Mouse (Mus musculus) bone marrow macrophage, adult 2 months (primary cell): Measurements from ENCODE around the gene Mturn. TPM values are rescaled to one million over a fixed set of nuclear protein-coding genes. Genes with fewer than 3 reads are reported as not detected.

ENCODE experiments used
- H3K27ac ChIP-seq: 2 replicates; pipeline ENCODE4 v1.5.1; 2012; ENCODE audit warnings: low read depth, low read length; ENCODE audit not compliant: insufficient read depth
- H3K4me1 ChIP-seq: 2 replicates; pipeline ENCODE4 v1.6.1; 2012; ENCODE audit warnings: low read length; ENCODE audit not compliant: control insufficient read depth, insufficient read depth
- H3K4me3 ChIP-seq: 2 replicates; pipeline ENCODE4 v1.5.1; 2012; ENCODE audit warnings: mild to moderate bottlenecking, low read length, moderate library complexity; ENCODE audit not compliant: insufficient read depth
- CTCF ChIP-seq: IDR thresholded peaks from 2 replicates; pipeline ENCODE4 v1.5.1; 2012; ENCODE audit warnings: low read depth, mild to moderate bottlenecking, low read length, moderate library complexity
- POLR2A ChIP-seq: IDR thresholded peaks from 2 replicates; pipeline ENCODE4 v1.6.1; 2012; ENCODE audit warnings: mild to moderate bottlenecking, low read depth, low read length, borderline replicate concordance
- polyA plus RNA-seq: library from polyadenylated mRNA; stranded (reverse); fragments of >200 nt; gene quantifications from 2 replicates; pipeline ENCODE4 v1.2.4, GENCODE M21; 2012; ENCODE audit not compliant: missing spikeins, insufficient read depth, insufficient read length

Mturn gene
- polyA plus RNA-seq, 1 experiment = 10.2 TPM

DNA sequence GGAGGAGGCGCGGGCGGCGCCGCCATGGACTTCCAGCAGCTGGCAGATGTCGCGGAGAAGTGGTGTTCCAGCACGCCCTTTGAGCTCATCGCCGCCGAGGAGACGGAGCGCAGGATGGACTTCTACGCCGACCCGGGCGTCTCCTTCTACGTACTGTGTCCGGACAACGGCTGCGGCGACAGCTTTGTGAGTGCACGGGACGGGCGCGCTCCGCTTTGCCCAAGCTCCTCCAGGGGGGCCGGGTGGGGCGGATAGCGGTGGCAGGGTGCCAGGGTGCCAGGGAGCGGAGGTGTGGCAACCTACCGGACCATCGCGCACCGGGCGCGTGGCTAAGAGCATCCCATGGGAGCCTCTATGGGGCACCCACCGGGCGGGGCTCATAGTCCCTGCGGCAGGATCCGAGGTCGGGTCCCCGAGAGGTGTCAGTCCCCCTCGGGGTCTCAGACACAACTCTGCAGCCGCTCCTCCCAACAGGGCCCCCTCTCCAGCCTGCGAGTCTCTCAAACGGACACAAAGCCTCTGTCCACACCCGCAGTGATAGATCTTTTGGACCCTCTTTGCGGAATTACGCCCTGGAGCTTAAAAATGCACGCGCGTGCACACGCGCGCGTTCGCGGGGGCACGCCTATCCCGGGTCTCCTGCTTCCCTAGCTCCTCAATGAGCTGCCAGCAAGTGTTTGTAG is 463 bp downstream of the Mturn start:
- peak overlapping the region; percentile 84 for H3K4me3 ChIP-seq
- TF ChIP-seq CTCF = no peak
- TF ChIP-seq POLR2A = no peak
- H3K27ac ChIP-seq = no peak overlapping the region
- peaks cover 5% of the 10 kb centered on the region for H3K4me1 ChIP-seq

DNA sequence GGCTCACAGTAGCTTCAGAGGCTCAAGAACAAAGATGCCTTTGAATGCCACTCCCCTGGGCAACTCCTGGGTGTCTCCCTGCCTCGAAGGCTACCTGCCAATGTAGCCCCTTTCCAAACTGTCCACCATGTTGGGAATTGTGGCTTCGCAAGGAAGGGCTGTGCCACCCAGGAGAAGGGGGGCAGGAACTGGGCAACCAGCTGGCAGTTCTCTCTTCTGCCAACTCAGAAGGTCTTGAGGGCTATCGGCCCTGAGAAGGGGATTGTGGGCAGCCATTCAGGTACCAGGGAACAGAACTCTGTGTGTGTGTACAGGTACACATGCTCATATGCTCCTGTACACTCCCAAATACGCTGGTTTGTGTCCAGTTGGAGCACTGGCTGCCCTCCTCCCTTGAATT is 2.7 kb downstream of the Mturn start:
- H3K4me3 ChIP-seq = no peak overlapping the region
- no peak overlapping the region for H3K27ac ChIP-seq
- TF ChIP-seq POLR2A (no peak), CTCF (no peak)
- H3K4me1 ChIP-seq = peaks cover 5% of the 10 kb centered on the region

DNA sequence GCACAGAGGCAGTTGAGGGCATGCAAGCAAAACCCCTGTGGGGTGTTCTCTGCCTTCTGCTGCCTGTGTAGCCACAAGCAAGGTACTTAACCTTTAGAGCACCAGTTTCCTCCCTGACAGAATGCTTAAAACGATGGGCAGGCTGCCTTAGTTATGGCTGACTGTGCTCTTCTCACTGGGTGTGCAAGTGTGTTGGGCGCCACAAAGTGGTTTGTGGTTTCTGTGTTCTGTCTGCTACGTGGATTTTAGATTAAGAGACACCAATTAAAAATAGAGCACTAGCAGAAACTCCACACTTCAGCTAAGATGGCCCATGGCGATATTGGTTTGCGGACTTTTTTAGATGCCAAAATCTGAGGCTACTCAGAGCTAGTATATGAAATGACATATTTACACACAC is 3.7 kb downstream of the Mturn start:
- Histone ChIP-seq H3K4me3 (no peak overlapping the region), H3K27ac (no peak overlapping the region), H3K4me1 (peaks cover 5% of the 10 kb centered on the region)
- TF ChIP-seq CTCF (no peak), POLR2A (no peak)

DNA sequence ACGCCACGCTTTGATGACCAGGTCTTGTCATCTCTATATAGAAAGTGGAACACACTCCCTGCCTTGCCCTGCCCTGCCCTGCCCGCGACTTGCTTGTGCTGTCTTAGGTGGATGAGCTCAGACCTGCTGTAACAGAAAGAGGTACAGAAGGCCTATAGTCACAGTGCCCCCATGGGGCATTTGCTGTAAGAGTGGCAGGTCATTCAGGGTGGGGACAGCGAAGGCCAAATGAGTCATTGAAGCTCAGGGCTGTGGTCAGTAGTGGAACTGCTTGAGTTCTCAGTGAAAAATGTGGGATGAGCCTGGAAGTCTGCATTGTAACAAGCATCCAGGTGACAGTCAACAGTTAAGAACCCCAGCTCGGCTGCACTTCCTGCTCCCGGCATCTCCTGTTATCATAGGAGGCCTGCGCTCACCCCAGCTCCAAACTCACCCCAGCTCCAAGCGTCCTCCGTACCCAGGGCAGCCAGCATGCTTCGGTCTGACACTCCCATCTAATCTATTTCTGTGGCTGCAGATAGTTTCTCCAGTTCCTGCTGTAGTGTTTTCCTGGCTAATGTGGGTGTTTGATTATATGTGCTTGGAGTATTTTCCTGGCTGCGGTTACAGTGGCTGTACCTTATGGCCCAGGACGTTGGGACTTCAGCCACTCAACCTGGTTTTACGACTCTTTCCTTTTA is 4.4 kb downstream of the Mturn start:
- TF ChIP-seq CTCF = no peak
- Histone ChIP-seq H3K4me3 (no peak overlapping the region), H3K27ac (no peak overlapping the region), H3K4me1 (peaks cover under 1% of the 10 kb centered on the region)

DNA sequence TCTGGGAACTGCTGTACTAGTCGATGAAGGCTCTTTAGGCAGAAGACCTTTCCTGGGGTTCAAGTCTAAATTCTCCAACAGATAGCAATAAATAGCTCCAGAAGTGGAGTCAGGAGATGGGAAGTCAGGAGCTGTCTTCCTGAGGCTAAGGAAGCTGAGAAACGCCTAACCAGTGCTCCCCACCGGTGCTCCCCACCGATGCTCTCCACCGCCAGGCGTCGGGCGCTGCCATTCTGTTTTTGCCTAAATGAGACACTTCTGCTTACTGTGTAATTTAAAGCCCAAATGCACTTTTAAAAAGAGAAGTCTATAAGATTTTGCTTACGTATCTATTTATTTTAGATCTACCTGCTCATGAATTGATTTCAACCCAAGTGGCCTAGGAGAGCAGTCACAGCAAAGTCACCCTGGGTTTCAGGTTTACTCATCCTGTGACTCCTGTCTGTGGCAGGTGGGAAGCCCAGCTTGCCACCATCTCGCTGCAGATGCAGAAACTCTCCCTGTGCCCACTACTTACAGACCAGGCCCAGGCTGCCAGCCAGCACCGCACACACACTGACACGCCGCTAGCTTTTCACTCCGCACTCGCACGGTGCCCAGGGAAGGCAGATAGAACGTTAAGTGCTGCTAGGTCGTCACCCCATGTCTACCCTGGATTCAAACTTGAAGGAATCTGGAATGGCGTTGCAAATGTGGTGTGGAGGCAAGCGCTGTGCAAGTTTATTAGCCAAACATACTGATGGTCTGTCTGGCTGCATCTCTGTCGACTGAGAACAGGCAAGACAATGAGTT is 5.7 kb downstream of the Mturn start:
- Histone ChIP-seq H3K27ac (no peak overlapping the region), H3K4me1 (no peaks in the 10 kb centered on the region), H3K4me3 (no peak overlapping the region)
- TF ChIP-seq CTCF (no peak), POLR2A (no peak)

DNA sequence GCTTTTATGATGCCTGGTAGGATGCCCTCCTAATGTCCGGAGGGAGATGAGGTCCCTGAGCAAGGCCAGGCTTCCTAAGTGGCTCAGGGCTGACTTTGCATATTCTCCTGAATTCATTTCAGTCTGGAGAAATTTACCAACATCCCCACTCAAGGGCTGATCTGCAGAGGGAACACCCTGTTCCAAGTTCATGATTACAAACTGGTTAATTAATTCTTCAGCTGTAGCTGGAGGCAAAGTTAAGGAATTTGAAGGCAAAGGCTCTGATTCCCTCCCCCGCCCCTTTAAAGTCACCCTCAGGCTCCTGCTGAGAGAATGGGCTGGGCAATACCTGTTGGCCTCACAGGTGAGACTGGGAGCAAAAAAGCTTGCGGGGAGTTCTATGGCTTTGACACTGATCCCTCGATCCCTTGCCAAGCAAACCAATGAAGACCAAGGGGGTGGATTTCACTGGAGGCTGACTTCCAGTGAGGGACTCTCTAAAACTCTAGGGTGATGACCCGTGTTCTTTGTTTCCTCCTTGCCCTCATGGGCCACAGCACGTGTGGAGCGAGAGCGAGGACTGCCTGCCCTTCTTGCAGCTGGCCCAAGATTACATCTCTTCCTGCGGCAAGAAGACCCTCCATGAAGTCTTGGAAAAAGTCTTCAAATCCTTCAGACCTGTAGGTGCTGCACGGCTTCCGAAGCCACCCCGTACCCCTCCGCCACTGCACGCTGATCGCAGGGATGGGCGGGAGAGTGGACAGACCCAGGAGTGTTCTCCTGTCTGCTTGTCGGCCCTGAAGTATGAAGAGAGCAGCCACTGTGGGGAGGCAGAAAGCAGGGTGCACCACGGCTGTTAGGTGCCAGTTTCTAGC is 7.3 kb downstream of the Mturn start:
- TF ChIP-seq CTCF (no peak), POLR2A (no peak)
- no peak overlapping the region for H3K4me3 ChIP-seq
- no peaks in the 10 kb centered on the region for H3K4me1 ChIP-seq
- no peak overlapping the region for H3K27ac ChIP-seq

DNA sequence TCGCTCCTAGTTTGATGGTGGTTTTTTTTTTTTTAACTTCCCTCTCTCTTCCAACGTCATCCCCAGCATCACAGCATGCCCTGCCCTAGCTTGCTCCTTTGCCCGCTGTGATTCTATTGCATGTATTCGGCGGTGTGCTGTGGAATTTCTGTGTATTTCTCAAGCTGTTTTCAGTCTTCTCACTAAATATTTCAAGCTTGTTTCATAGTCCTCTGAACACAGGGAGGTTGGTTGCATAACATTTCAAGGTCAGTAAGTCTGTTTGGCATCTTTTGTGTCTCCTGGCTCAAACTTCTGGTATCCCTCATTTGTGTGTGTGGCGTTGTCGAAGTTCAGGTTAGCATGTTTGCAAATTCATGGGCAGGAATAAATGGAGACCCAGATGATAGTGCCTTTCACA is 8.3 kb downstream of the Mturn start:
- H3K27ac ChIP-seq = no peak overlapping the region
- no peaks in the 10 kb centered on the region for H3K4me1 ChIP-seq
- TF ChIP-seq CTCF (no peak), POLR2A (no peak)
- no peak overlapping the region for H3K4me3 ChIP-seq

DNA sequence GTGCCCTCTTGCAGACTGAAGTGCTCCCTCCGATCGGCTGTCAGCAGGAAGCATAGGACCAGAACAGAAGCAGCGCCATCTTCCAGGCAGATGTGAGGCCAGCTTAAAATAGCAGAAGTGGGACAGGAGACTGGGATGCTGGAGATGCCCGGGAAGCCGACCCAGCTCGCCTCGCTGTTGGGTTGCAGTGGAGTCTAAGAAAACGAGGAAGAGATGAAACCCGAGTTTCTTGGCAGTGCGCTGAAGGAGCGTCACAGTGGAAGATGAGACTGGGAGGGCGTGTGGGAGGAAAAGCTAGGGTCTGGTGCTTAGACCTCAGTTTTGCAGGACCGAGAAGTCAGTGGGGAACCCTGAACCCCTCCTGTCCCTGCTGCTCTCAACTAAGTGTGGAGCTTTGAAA is 9.4 kb downstream of the Mturn start:
- H3K27ac ChIP-seq = no peak overlapping the region
- no peaks in the 10 kb centered on the region for H3K4me1 ChIP-seq
- TF ChIP-seq CTCF (no peak), POLR2A (no peak)
- no peak overlapping the region for H3K4me3 ChIP-seq

DNA sequence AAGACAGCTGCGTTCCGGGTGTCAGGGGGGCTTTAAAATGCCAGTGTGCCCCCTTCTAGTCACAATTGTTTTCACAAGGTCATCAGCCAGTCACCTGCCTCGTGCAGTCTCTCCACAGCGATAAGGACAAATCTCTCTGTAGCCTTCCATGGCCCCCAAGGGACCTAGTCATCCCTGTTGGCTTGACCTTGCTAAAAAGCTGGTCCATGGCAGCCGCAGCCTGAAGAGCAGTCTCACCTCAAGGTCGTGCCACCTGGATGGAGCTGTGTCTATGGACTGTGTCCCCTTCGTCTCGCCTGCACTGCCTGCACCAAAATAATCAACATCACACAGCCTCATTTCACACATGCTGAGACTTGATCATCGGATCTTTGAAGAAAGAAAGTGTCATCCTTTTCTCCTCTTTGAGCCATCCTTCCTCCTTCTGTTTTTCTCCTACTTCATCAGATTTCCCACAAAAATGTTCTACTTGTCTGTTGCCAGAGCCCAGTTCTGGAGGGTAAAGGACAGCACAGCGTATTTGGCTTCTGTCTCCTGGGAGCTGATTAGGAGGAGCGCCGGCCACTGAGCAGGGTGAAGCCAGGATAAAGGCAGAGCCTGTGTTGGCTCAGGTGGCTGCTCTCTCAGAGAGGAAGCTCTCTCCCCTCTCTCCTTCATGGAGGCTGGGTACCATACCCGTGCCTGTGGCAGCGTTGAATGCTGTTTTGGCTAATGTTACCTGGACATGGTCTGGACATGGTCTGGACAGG is 10.1 kb downstream of the Mturn start:
- H3K4me3 ChIP-seq = no peak overlapping the region
- H3K4me1 ChIP-seq = no peaks in the 10 kb centered on the region
- TF ChIP-seq CTCF (no peak), POLR2A (no peak)
- H3K27ac ChIP-seq = no peak overlapping the region
